Mouse (Mus musculus) CH12.LX (cell line): ENCODE results near the gene N4bp2l1. TPM values are rescaled to one million over a fixed set of nuclear protein-coding genes. Genes with fewer than 3 reads are reported as not detected.

Experiments
- DNase-seq: peaks from one replicate; pipeline ENCODE4 v3.0.0-alpha.2; 2013; ENCODE audit errors: extremely low read depth
- H3K27ac ChIP-seq: 2 replicates; pipeline ENCODE4 v1.5.1; 2012; ENCODE audit warnings: low read depth, mild to moderate bottlenecking, control low read depth, moderate library complexity; ENCODE audit not compliant: insufficient read depth
- H3K27me3 ChIP-seq: replicated peaks from 2 replicates; pipeline ENCODE3; 2012; ENCODE audit warnings: inconsistent platforms
- H3K36me3 ChIP-seq, 2 experiments: replicated peaks in 1 of 2; 2 replicates each; pipeline versions ENCODE3 to v1.6.1; 2012; ENCODE audit warnings: inconsistent platforms in 1 of 2, low read length in 1 of 2, mild to moderate bottlenecking in 1 of 2, mixed read lengths in 1 of 2, moderate library complexity in 1 of 2; ENCODE audit not compliant: control insufficient read depth in 1 of 2, insufficient read depth in 1 of 2
- H3K4me1 ChIP-seq, 2 experiments: 2 replicates each; pipeline ENCODE4 v1.6.1; 2012; ENCODE audit warnings: inconsistent platforms in 1 of 2, moderate library complexity in 1 of 2; ENCODE audit not compliant: insufficient read depth in 2 of 2, control insufficient read depth in 1 of 2
- H3K4me2 ChIP-seq: 2 replicates; pipeline ENCODE4 v1.6.1; 2012; ENCODE audit warnings: low read depth, mild to moderate bottlenecking, control low read depth; ENCODE audit not compliant: poor library complexity, insufficient read depth, severe bottlenecking
- H3K4me3 ChIP-seq, 3 experiments: fragments of 150-350 bp in 1 of 3; sonication (generic) in 1 of 3; replicated peaks in 1 of 3; 2 replicates each; pipeline versions ENCODE3 to v1.5.1; 2011 to 2012; ENCODE audit warnings: low read depth in 2 of 3, low read length in 2 of 3, mild to moderate bottlenecking in 2 of 3, moderate library complexity in 2 of 3, control low read depth in 1 of 3, improper control_type of control experiment in 1 of 3, inconsistent platforms in 1 of 3, mixed read lengths in 1 of 3; ENCODE audit not compliant: poor library complexity in 1 of 3
- H3K79me2 ChIP-seq: replicated peaks from 2 replicates; pipeline ENCODE4 v1.6.1; 2012; ENCODE audit warnings: mild to moderate bottlenecking, moderate library complexity; ENCODE audit not compliant: control insufficient read depth, poor library complexity, insufficient read depth, severe bottlenecking; ENCODE audit errors: extremely low read depth
- H3K9ac ChIP-seq: 2 replicates; pipeline ENCODE4 v1.6.1; 2012; ENCODE audit warnings: low read depth, mild to moderate bottlenecking, control low read depth, moderate library complexity; ENCODE audit not compliant: insufficient read depth
- H3K9me3 ChIP-seq: replicated peaks from 2 replicates; pipeline ENCODE3; 2012; ENCODE audit warnings: low read length, inconsistent platforms, mixed read lengths
- BHLHE40 ChIP-seq: IDR thresholded peaks from 2 replicates; pipeline ENCODE4 v1.6.1; 2011; ENCODE audit warnings: mild to moderate bottlenecking, low read depth, low read length, improper control_type of control experiment
- CHD1 ChIP-seq: IDR thresholded peaks from 2 replicates; pipeline ENCODE4 v1.6.1; 2012; ENCODE audit warnings: low read depth, low read length, improper control_type of control experiment, inconsistent platforms
- CHD2 ChIP-seq: IDR thresholded peaks from 2 replicates; pipeline ENCODE4 v1.6.1; 2011; ENCODE audit warnings: low read length, improper control_type of control experiment
- E2F4 ChIP-seq: IDR thresholded peaks from 2 replicates; pipeline ENCODE4 v1.6.1; 2011; ENCODE audit warnings: low read depth, low read length, improper control_type of control experiment; ENCODE audit not compliant: insufficient replicate concordance
- EP300 ChIP-seq: IDR thresholded peaks from 2 replicates; pipeline ENCODE4 v1.6.1; 2011; ENCODE audit warnings: low read length, improper control_type of control experiment
- GABPA ChIP-seq: IDR thresholded peaks from 2 replicates; pipeline ENCODE4 v1.6.1; 2012; ENCODE audit warnings: low read depth, low read length, improper control_type of control experiment, inconsistent platforms; ENCODE audit not compliant: insufficient replicate concordance
- HCFC1 ChIP-seq: IDR thresholded peaks from 2 replicates; pipeline ENCODE4 v1.6.1; 2012; ENCODE audit warnings: low read depth, mild to moderate bottlenecking, inconsistent platforms, low read length, improper control_type of control experiment
- KAT2A ChIP-seq: IDR thresholded peaks from 2 replicates; pipeline ENCODE4 v1.6.1; 2012; ENCODE audit warnings: low read length, improper control_type of control experiment, inconsistent platforms; ENCODE audit not compliant: insufficient replicate concordance
- MAFK ChIP-seq: IDR thresholded peaks from 2 replicates; pipeline ENCODE4 v1.6.1; 2011; ENCODE audit warnings: low read length, improper control_type of control experiment; ENCODE audit not compliant: insufficient replicate concordance
- MAZ ChIP-seq: IDR thresholded peaks from 2 replicates; pipeline ENCODE4 v1.6.1; 2012; ENCODE audit warnings: low read depth, mild to moderate bottlenecking, inconsistent platforms, low read length, improper control_type of control experiment, moderate library complexity
- MXI1 ChIP-seq: IDR thresholded peaks from 2 replicates; pipeline ENCODE4 v1.6.1; 2011; ENCODE audit warnings: mild to moderate bottlenecking, low read depth, low read length, improper control_type of control experiment
- MYC ChIP-seq: IDR thresholded peaks from 2 replicates; pipeline ENCODE4 v1.6.1; 2011; ENCODE audit warnings: low read depth, mild to moderate bottlenecking, improper control_type of control experiment, low read length
- NELFE ChIP-seq: IDR thresholded peaks from 2 replicates; pipeline ENCODE4 v1.6.1; 2011; ENCODE audit warnings: low read depth, low read length, improper control_type of control experiment
- RAD21 ChIP-seq: IDR thresholded peaks from 2 replicates; pipeline ENCODE4 v1.6.1; 2011; ENCODE audit warnings: low read depth, mild to moderate bottlenecking, low read length, improper control_type of control experiment, moderate library complexity
- RCOR1 ChIP-seq: conservative IDR thresholded peaks from 2 replicates; pipeline ENCODE4 v1.6.1; 2012; ENCODE audit warnings: low read depth, mild to moderate bottlenecking, inconsistent platforms, low read length, improper control_type of control experiment
- USF2 ChIP-seq: conservative IDR thresholded peaks from 2 replicates; pipeline ENCODE4 v1.6.1; 2011; ENCODE audit warnings: low read depth, low read length, improper control_type of control experiment
- ZKSCAN1 ChIP-seq: IDR thresholded peaks from 2 replicates; pipeline ENCODE4 v1.6.1; 2012; ENCODE audit warnings: low read depth, inconsistent platforms, low read length, improper control_type of control experiment, borderline replicate concordance
- ZMIZ1 ChIP-seq: IDR thresholded peaks from 2 replicates; pipeline ENCODE4 v1.6.1; 2012; ENCODE audit warnings: low read depth, mild to moderate bottlenecking, inconsistent platforms, low read length, improper control_type of control experiment
- ZNF384 ChIP-seq: IDR thresholded peaks from 2 replicates; pipeline ENCODE4 v1.6.1; 2012; ENCODE audit warnings: low read depth, low read length, improper control_type of control experiment, inconsistent platforms
- dilution Hi-C: fragments of 300-500 bp; cut with MboI; formaldehyde crosslinking; loops from 2 replicates; pipeline ENCODE4 v1.14.3; 2020; ENCODE audit warnings: low sequenced_read_pairs; ENCODE audit not compliant: extremely low pct_unique_long_range_greater_than_20kb, extremely low pct_ligation_motif_present
- in situ Hi-C: fragments of 300-500 bp; cut with MboI; formaldehyde crosslinking; loops from 3 replicates; pipeline ENCODE4 v1.14.3; 2019; ENCODE audit warnings: low sequenced_read_pairs, low pct_ligation_motif_present, low pct_unique_long_range_greater_than_20kb, mixed read lengths
- polyA plus RNA-seq: library from polyadenylated mRNA; unstranded; fragments of >175 nt; gene quantifications from 2 replicates; pipeline ENCODE4 v1.2.1, GENCODE M21; 2012; ENCODE audit warnings: low read depth; ENCODE audit not compliant: insufficient read length
- total RNA-seq, 2 experiments: library from RNA; depleted of rRNA; stranded (reverse); fragments of 300-350 nt in 1 of 2; fragments of >200 nt in 1 of 2; gene quantifications; 2 replicates each; pipeline ENCODE4 v1.2.3; 2012 to 2014

The N4bp2l1 gene
- total and polyA plus RNA-seq, 3 experiments, result 9.5 to 18.6 (median 10.2) TPM

DNA sequence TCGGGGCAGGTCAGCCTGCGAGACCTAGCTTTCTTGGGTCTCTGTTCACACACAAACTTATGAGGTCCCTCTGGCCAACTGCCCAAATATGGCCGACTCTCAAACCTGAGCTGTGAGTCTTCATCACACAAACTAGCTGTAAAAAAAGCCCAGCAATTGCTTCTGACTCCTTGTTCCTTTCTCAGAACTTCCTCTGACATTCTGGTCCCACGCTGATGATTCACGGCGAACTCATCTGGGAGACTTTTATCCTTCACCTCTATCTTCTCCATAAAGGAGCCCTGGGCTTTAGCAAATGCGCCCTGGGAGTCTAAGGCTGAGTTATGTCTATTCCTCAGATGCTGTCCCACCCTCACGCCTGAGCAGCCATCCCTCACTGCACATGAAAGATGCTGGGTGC is 10.6 kb upstream of the N4bp2l1 start:
- no peaks in the 10 kb centered on the region for H3K27me3 ChIP-seq
- no peak overlapping the region for H3K27ac ChIP-seq
- H3K9me3 ChIP-seq, result no peaks in the 10 kb centered on the region
- in situ Hi-C loops (no loop called here), dilution Hi-C loops (no loop called here)
- no peak for TF ChIP-seq ZNF384
- no peak overlapping the region for H3K4me3 ChIP-seq
- H3K9ac ChIP-seq, result no peak overlapping the region
- H3K79me2 ChIP-seq, result no peaks in the 10 kb centered on the region
- peaks cover 7 to 17% of the 10 kb centered on the region in 2 experiments for H3K36me3 ChIP-seq
- H3K4me1 ChIP-seq, result peaks cover 0 to 9% of the 10 kb centered on the region in 2 experiments; a peak in 2 of 4 replicates
- no peak overlapping the region for H3K4me2 ChIP-seq
- no peak for DNase-seq

DNA sequence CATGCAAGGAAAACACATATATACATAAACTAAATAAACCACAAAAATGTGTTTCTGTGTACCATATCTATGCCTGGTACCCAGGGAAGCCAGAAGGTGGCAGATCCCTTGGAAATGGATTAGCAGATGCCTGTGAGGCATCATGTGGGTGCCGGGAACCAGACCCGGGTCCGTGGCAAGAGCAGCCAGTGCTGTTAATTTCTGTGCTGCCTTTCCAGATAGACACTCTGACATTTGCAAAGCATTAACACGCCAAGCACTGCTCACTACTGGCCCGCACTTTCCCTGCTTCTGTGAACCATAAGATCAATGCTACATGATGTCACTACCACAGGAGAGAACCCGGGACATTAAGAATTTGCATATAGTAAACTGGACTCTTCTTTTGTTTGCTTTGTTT is 9.1 kb upstream of the N4bp2l1 start:
- dilution Hi-C loops, result no loop called here

DNA sequence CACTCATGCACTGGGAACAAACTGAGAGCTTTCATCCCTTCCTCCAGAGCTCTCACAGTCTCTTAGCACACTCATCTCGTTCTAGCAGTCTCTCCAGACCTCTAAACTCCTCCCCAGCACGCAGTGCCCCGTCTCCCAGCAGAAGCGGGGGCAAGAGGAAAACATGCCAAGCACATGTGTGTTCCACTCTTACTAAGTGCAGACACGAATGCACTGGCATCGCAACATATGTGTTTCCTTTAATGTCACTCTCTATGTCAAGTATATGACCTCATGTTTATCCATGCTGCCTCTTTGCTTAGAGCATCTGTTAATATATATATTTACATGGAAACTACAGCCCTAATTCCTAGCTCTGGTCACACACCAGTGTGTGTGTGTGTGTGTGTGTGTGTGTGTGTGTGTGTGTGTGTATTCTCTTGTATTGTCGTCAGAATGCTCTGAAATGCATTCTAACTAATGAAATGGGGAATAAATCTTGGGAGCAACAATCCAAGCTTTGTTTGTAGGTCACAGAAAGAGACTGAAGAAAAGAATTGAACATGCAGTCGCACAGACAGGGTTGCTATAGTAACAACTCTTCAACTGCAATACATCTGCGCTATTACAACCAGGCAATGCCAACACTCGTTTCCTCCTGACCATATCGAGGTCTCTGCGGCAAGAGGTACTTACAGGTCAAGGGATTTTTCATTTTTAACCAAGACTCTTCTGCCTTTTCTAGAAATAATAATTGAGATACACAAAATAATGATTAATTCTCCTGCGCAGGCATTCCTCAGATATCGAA is 4.6 kb upstream of the N4bp2l1 start:
- TF ChIP-seq CHD1 (no peak), USF2 (no peak), GABPA (no peak), ZMIZ1 (no peak), CHD2 (no peak), MXI1 (no peak), NELFE (no peak), E2F4 (no peak), ZNF384 (no peak), KAT2A (no peak)
- peaks cover 2 to 7% of the 10 kb centered on the region in 2 experiments for H3K36me3 ChIP-seq
- no peak overlapping the region for H3K9ac ChIP-seq
- H3K4me3 ChIP-seq, result no peak overlapping the region
- no peak for DNase-seq
- no peaks in the 10 kb centered on the region for H3K79me2 ChIP-seq
- H3K27me3 ChIP-seq, result no peaks in the 10 kb centered on the region
- no peak overlapping the region for H3K4me2 ChIP-seq
- no peak overlapping the region for H3K27ac ChIP-seq
- in situ Hi-C loops, result no loop called here
- dilution Hi-C loops, result no loop called here
- H3K9me3 ChIP-seq, result no peaks in the 10 kb centered on the region
- H3K4me1 ChIP-seq, result peaks cover 0 to 42% of the 10 kb centered on the region in 2 experiments; a peak in 3 of 4 replicates

More for the DNA sequence above, 9.1 kb upstream of the N4bp2l1 start:
- in situ Hi-C loops, result no loop called here
- Histone ChIP-seq H3K4me2 (no peak overlapping the region), H3K4me3 (no peak overlapping the region), H3K27ac (no peak overlapping the region), H3K4me1 (peaks cover 0 to 5% of the 10 kb centered on the region in 2 experiments; a peak in 1 of 4 replicates), H3K36me3 (peaks cover 10 to 15% of the 10 kb centered on the region in 2 experiments), H3K9ac (no peak overlapping the region), H3K27me3 (no peaks in the 10 kb centered on the region), H3K9me3 (no peaks in the 10 kb centered on the region), H3K79me2 (no peaks in the 10 kb centered on the region)
- DNase-seq, result no peak
- no peak for TF ChIP-seq EP300
- TF ChIP-seq HCFC1, result no peak
- no peak for TF ChIP-seq MAFK
- TF ChIP-seq RCOR1, result no peak
- no peak for TF ChIP-seq MYC
- no peak for TF ChIP-seq ZKSCAN1
- no peak for TF ChIP-seq BHLHE40
- TF ChIP-seq MAZ, result no peak
- no peak for TF ChIP-seq RAD21
